Comparison of ENCODE assay signal across 24 mouse cellular contexts in the genomic region with DNA sequence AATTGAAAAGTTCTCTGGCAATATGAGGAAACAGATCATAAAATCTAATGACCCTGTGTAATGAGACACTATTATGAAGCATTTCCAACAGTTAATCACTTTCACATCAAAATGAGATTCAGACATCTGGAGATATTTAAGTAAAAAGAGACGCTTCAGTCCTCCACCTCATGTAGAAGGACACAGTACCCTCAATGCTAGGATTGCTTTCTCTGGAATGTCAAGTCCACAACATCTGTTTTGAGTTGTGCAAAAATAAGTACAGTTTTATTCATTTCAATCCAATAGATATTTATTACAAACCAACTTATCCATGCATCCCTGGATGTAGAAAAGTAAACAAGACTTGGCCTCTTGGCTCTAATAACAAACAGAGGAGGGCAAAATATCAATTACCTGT.
DNase-seq lines count a peak whose midpoint lies in the region; ATAC-seq lines count a peak whose summit lies in the region.
"Had no signal": no experiment of that assay in that cellular context is flagged by ENCODE, and none has a peak within 500 bp of the region (broad histone marks: within the 10 kb centered on the region; RNA-seq: fewer than 3 reads in every experiment).

No protein-coding gene starts in this region.

- H3K9me3 ChIP-seq in embryonic facial prominence, embryonic 14.5 days (ENCODE audit: control insufficient read depth, low read length), result no peaks in the 10 kb centered on the region
- H3K9me3 ChIP-seq in forebrain, embryonic 14.5 days (replicated peaks; ENCODE audit: control insufficient read depth, low read length), result no peaks in the 10 kb centered on the region
- H3K9me3 ChIP-seq: embryonic facial prominence, embryonic 15.5 days; hindbrain, embryonic 12.5 days; hindbrain, embryonic 15.5 days; intestine, embryonic 15.5 days had no signal

- DNase-seq in embryo, embryonic 11 days, result peak; percentile 19
- DNase-seq in embryo, embryonic 9.5 days (ENCODE audit: extremely low spot score), result no peak
- peak; percentile 20 for DNase-seq in 3T3-L1 (ENCODE audit: low read depth, low spot score)
- DNase-seq in embryonic facial prominence, embryonic 14.5 days (ENCODE audit: low spot score), result peak; percentile 53
- DNase-seq in mesoderm, embryonic 11.5 days (ENCODE audit: low read depth, low spot score), result peak; percentile 22
- no peak for DNase-seq in forebrain, embryonic 14.5 days (ENCODE audit: low spot score)
- no peak for DNase-seq in cerebellum, postnatal 14 days
- DNase-seq: adrenal gland, adult 8-10 months; adrenal gland, postnatal 25 days; cerebellum, adult 11-12 months; cerebellum, adult 8-10 months; cerebellum, postnatal 10 days; gastrocnemius, adult 2 months; gastrocnemius, postnatal 14 days; heart, adult 11 months; kidney, adult 11 months had no signal

- H3K27me3 ChIP-seq in embryonic facial prominence, embryonic 14.5 days (replicated peaks; ENCODE audit: control insufficient read depth, insufficient read depth, low read length), result no peaks in the 10 kb centered on the region
- no peaks in the 10 kb centered on the region for H3K27me3 ChIP-seq in forebrain, embryonic 14.5 days (replicated peaks; ENCODE audit: control insufficient read depth, insufficient read depth, low read length)
- H3K27me3 ChIP-seq: embryonic facial prominence, embryonic 15.5 days; hindbrain, embryonic 12.5 days; hindbrain, embryonic 15.5 days; intestine, embryonic 15.5 days had no signal

- ATAC-seq in embryonic facial prominence, embryonic 14.5 days (ENCODE audit: low read depth), result no peak
- no peak for ATAC-seq in forebrain, embryonic 14.5 days
- ATAC-seq: activated CD4-positive, CD25-positive, alpha-beta regulatory T cell, adult 4 months; CD4-positive, CD25-positive, alpha-beta regulatory T cell, adult 4 months; forebrain, embryonic 16.5 days; intestine, embryonic 15.5 days had no signal

- peaks cover 8% of the 10 kb centered on the region for H3K4me1 ChIP-seq in embryonic facial prominence, embryonic 14.5 days (ENCODE audit: control insufficient read depth, insufficient read depth, low read length)
- no peaks in the 10 kb centered on the region for H3K4me1 ChIP-seq in forebrain, embryonic 14.5 days (ENCODE audit: control insufficient read depth, insufficient read depth, low read length)
- H3K4me1 ChIP-seq: embryonic facial prominence, embryonic 15.5 days; hindbrain, embryonic 12.5 days; hindbrain, embryonic 15.5 days; intestine, embryonic 15.5 days had no signal

- 21% methylated on average over 1 of the region's 1 CpGs for WGBS in embryonic facial prominence, embryonic 14.5 days
- WGBS in forebrain, embryonic 14.5 days, result 83% methylated on average over 1 of the region's 1 CpGs

- no peak overlapping the region for H3K27ac ChIP-seq in embryonic facial prominence, embryonic 14.5 days (replicated peaks; ENCODE audit: low read depth, low read length)
- no peak overlapping the region for H3K27ac ChIP-seq in forebrain, embryonic 14.5 days (ENCODE audit: low read depth, low read length)
- H3K27ac ChIP-seq: embryonic facial prominence, embryonic 15.5 days; gastrocnemius, adult 2 months; hindbrain, embryonic 12.5 days; hindbrain, embryonic 15.5 days; intestine, embryonic 15.5 days had no signal

- H3K36me3 ChIP-seq in embryonic facial prominence, embryonic 14.5 days (ENCODE audit: control insufficient read depth, insufficient read depth, low read length), result no peaks in the 10 kb centered on the region
- H3K36me3 ChIP-seq in forebrain, embryonic 14.5 days (ENCODE audit: control insufficient read depth, insufficient read depth, low read length), result no peaks in the 10 kb centered on the region
- H3K36me3 ChIP-seq: embryonic facial prominence, embryonic 15.5 days; hindbrain, embryonic 12.5 days; hindbrain, embryonic 15.5 days; intestine, embryonic 15.5 days had no signal

- H3K4me2 ChIP-seq in embryonic facial prominence, embryonic 14.5 days (ENCODE audit: low read depth, low read length), result no peak overlapping the region
- H3K4me2 ChIP-seq in forebrain, embryonic 14.5 days (ENCODE audit: low read length), result no peak overlapping the region
- H3K4me2 ChIP-seq: embryonic facial prominence, embryonic 15.5 days; heart, embryonic 11.5 days; hindbrain, embryonic 12.5 days; hindbrain, embryonic 15.5 days; intestine, embryonic 15.5 days had no signal

- H3K9ac ChIP-seq in embryonic facial prominence, embryonic 14.5 days (ENCODE audit: low read depth, low read length), result no peak overlapping the region
- no peak overlapping the region for H3K9ac ChIP-seq in forebrain, embryonic 14.5 days (ENCODE audit: low read length)
- H3K9ac ChIP-seq: embryonic facial prominence, embryonic 15.5 days; hindbrain, embryonic 12.5 days; hindbrain, embryonic 15.5 days; intestine, embryonic 15.5 days had no signal

- no peak overlapping the region for H3K4me3 ChIP-seq in embryonic facial prominence, embryonic 14.5 days (ENCODE audit: low read depth, low read length)
- no peak overlapping the region for H3K4me3 ChIP-seq in forebrain, embryonic 14.5 days (ENCODE audit: low read depth, low read length)
- H3K4me3 ChIP-seq: embryonic facial prominence, embryonic 15.5 days; gastrocnemius, adult 2 months; hindbrain, embryonic 12.5 days; hindbrain, embryonic 15.5 days; intestine, embryonic 15.5 days had no signal

Comparison
In these comparisons a context has a peak if more than half of its experiments do, and no peak if none do; other contexts are left out.
1. DNase-seq: peak in embryo, embryonic 11 days (single experiment), 3T3-L1 (single experiment), embryonic facial prominence, embryonic 14.5 days (single experiment) and mesoderm, embryonic 11.5 days (single experiment); none in embryo, embryonic 9.5 days (single experiment), forebrain, embryonic 14.5 days (single experiment) and cerebellum, postnatal 14 days (0 of 2).